Mouse (Mus musculus) forebrain, embryonic 12.5 days (tissue): ENCODE data around the gene Itga9. TPM values are rescaled to one million over a fixed set of nuclear protein-coding genes. Genes with fewer than 3 reads are reported as not detected.

Experiments
- ATAC-seq: fragments of 200-750 bp; cut with Nextera tagmentation; 2 replicates; pipeline ENCODE4 v1.8.0; 2017; ENCODE audit warnings: moderate TSS enrichment; ENCODE audit not compliant: low FRiP score
- H3K27ac ChIP-seq: fragments of 300-500 bp; sonication (generic); 2 replicates; pipeline ENCODE4 v1.5.1; 2016; ENCODE audit warnings: mild to moderate bottlenecking
- H3K27me3 ChIP-seq: fragments of 300-500 bp; sonication (generic); 2 replicates; pipeline ENCODE4 v1.6.1; 2016; ENCODE audit warnings: mild to moderate bottlenecking
- H3K36me3 ChIP-seq: fragments of 300-500 bp; sonication (generic); replicated peaks from 2 replicates; pipeline ENCODE4 v1.6.1; 2016; ENCODE audit warnings: mild to moderate bottlenecking
- H3K4me1 ChIP-seq: fragments of 300-500 bp; sonication (generic); 2 replicates; pipeline ENCODE4 v1.6.1; 2016
- H3K4me2 ChIP-seq: fragments of 300-500 bp; sonication (generic); 2 replicates; pipeline ENCODE4 v1.6.1; 2016; ENCODE audit warnings: mild to moderate bottlenecking, moderate library complexity
- H3K4me3 ChIP-seq: fragments of 300-500 bp; sonication (generic); replicated peaks from 2 replicates; pipeline ENCODE4 v1.5.1; 2016; ENCODE audit warnings: mild to moderate bottlenecking
- H3K9ac ChIP-seq: fragments of 300-500 bp; sonication (generic); 2 replicates; pipeline ENCODE4 v1.6.1; 2016; ENCODE audit warnings: mild to moderate bottlenecking
- H3K9me3 ChIP-seq: fragments of 300-500 bp; sonication (generic); 2 replicates; pipeline ENCODE4 v1.6.1; 2016
- WGBS: fragments of 180-500 bp; shearing (Covaris S2); methylation state at CpG from one replicate; pipeline ENCODE4 v1.1.7; 2016; 5-methylcytosine and 5-hydroxymethylcytosine counted together
- polyA plus RNA-seq: library from polyadenylated mRNA; unstranded; fragments of >200 nt; fragmentation: Nextera tagmentation; extraction: Ambion mirVana; gene quantifications from 2 replicates; pipeline ENCODE4 v1.2.1, GENCODE M21; 2016

Itga9 gene
- polyA plus RNA-seq, 1 experiment from 2014 or later, result 7.7 TPM

- Histone ChIP-seq H3K27ac (no peak overlapping the region), H3K9ac (no peak overlapping the region), H3K4me2 (no peak overlapping the region), H3K4me1 (no peaks in the 10 kb centered on the region), H3K9me3 (no peaks in the 10 kb centered on the region), H3K27me3 (no peaks in the 10 kb centered on the region), H3K36me3 (no peaks in the 10 kb centered on the region), H3K4me3 (no peak overlapping the region)
- WGBS, result 94% methylated on average over 2 of the region's 2 CpGs
- no peak for ATAC-seq
Measured at GRCm38 (mm10) chr9:118866949-118867348, 260.5 kb downstream of the Itga9 start.

- H3K4me2 ChIP-seq, result no peak overlapping the region
- H3K9me3 ChIP-seq, result no peaks in the 10 kb centered on the region
- no peak for ATAC-seq
- H3K27me3 ChIP-seq, result no peaks in the 10 kb centered on the region
- no peaks in the 10 kb centered on the region for H3K36me3 ChIP-seq
- H3K4me3 ChIP-seq, result no peak overlapping the region
- no peak overlapping the region for H3K27ac ChIP-seq
- no peak overlapping the region for H3K9ac ChIP-seq
- H3K4me1 ChIP-seq, result no peaks in the 10 kb centered on the region
- WGBS, result 83% methylated on average over 8 of the region's 8 CpGs
Measured at GRCm38 (mm10) chr9:118867851-118868250, 261.4 kb downstream of the Itga9 start.

GRCm38 (mm10) chr9:118871089-118871488 lies 264.6 kb downstream of the Itga9 start:
- H3K27ac ChIP-seq, result no peak overlapping the region
- no peaks in the 10 kb centered on the region for H3K36me3 ChIP-seq
- H3K4me2 ChIP-seq, result no peak overlapping the region
- ATAC-seq, result no peak
- 50% methylated on average over 4 of the region's 4 CpGs for WGBS
- H3K9ac ChIP-seq, result no peak overlapping the region
- no peak overlapping the region for H3K4me3 ChIP-seq
- H3K9me3 ChIP-seq, result no peaks in the 10 kb centered on the region
- H3K4me1 ChIP-seq, result no peaks in the 10 kb centered on the region
- no peaks in the 10 kb centered on the region for H3K27me3 ChIP-seq

- Histone ChIP-seq H3K9ac (no peak overlapping the region), H3K27me3 (no peaks in the 10 kb centered on the region), H3K9me3 (no peaks in the 10 kb centered on the region), H3K4me2 (no peak overlapping the region), H3K36me3 (no peaks in the 10 kb centered on the region), H3K4me1 (no peaks in the 10 kb centered on the region), H3K27ac (no peak overlapping the region), H3K4me3 (no peak overlapping the region)
- 89% methylated on average over 12 of the region's 12 CpGs for WGBS
- no peak for ATAC-seq
Measured at GRCm38 (mm10) chr9:118873031-118873430, 266.5 kb downstream of the Itga9 start.

- Histone ChIP-seq H3K27me3 (no peaks in the 10 kb centered on the region), H3K4me2 (no peak overlapping the region), H3K27ac (no peak overlapping the region), H3K36me3 (no peaks in the 10 kb centered on the region), H3K9me3 (no peaks in the 10 kb centered on the region), H3K4me3 (no peak overlapping the region), H3K4me1 (no peaks in the 10 kb centered on the region), H3K9ac (no peak overlapping the region)
- 89% methylated on average over 3 of the region's 3 CpGs for WGBS
- ATAC-seq, result no peak
Measured at GRCm38 (mm10) chr9:118873596-118873995, 267.1 kb downstream of the Itga9 start.

- Histone ChIP-seq H3K4me3 (no peak overlapping the region), H3K27ac (no peak overlapping the region), H3K4me2 (no peak overlapping the region), H3K36me3 (no peaks in the 10 kb centered on the region), H3K4me1 (no peaks in the 10 kb centered on the region), H3K9me3 (no peaks in the 10 kb centered on the region), H3K27me3 (no peaks in the 10 kb centered on the region), H3K9ac (no peak overlapping the region)
- WGBS, result 88% methylated on average over 4 of the region's 4 CpGs
- no peak for ATAC-seq
Measured at GRCm38 (mm10) chr9:118875705-118876104, 269.2 kb downstream of the Itga9 start.

GRCm38 (mm10) chr9:118876902-118877301 lies 270.4 kb downstream of the Itga9 start:
- 91% methylated on average over 10 of the region's 10 CpGs for WGBS

GRCm38 (mm10) chr9:118877365-118878008 lies 271.0 kb downstream of the Itga9 start:
- no peak for ATAC-seq
- WGBS, result 75% methylated on average over 7 of the region's 7 CpGs
- H3K9me3 ChIP-seq, result no peaks in the 10 kb centered on the region
- no peak overlapping the region for H3K4me2 ChIP-seq
- no peak overlapping the region for H3K9ac ChIP-seq
- H3K27ac ChIP-seq, result no peak overlapping the region
- no peaks in the 10 kb centered on the region for H3K27me3 ChIP-seq
- no peaks in the 10 kb centered on the region for H3K4me1 ChIP-seq
- no peaks in the 10 kb centered on the region for H3K36me3 ChIP-seq
- no peak overlapping the region for H3K4me3 ChIP-seq

More at GRCm38 (mm10) chr9:118876902-118877301, 270.4 kb downstream of the Itga9 start:
- no peak overlapping the region for H3K9ac ChIP-seq
- no peaks in the 10 kb centered on the region for H3K9me3 ChIP-seq
- H3K4me1 ChIP-seq, result no peaks in the 10 kb centered on the region
- H3K36me3 ChIP-seq, result no peaks in the 10 kb centered on the region
- no peak overlapping the region for H3K4me2 ChIP-seq
- H3K4me3 ChIP-seq, result no peak overlapping the region
- no peak for ATAC-seq
- H3K27me3 ChIP-seq, result no peaks in the 10 kb centered on the region
- H3K27ac ChIP-seq, result no peak overlapping the region

GRCm38 (mm10) chr9:118878596-118878995 lies 272.1 kb downstream of the Itga9 start:
- Histone ChIP-seq H3K4me1 (no peaks in the 10 kb centered on the region), H3K4me3 (no peak overlapping the region), H3K27me3 (no peaks in the 10 kb centered on the region), H3K4me2 (no peak overlapping the region), H3K36me3 (no peaks in the 10 kb centered on the region), H3K9me3 (no peaks in the 10 kb centered on the region), H3K9ac (no peak overlapping the region), H3K27ac (no peak overlapping the region)
- WGBS, result 91% methylated on average over 11 of the region's 11 CpGs
- ATAC-seq, result no peak

- no peak overlapping the region for H3K4me3 ChIP-seq
- H3K4me1 ChIP-seq, result no peaks in the 10 kb centered on the region
- H3K27ac ChIP-seq, result no peak overlapping the region
- H3K4me2 ChIP-seq, result no peak overlapping the region
- no peaks in the 10 kb centered on the region for H3K36me3 ChIP-seq
- ATAC-seq, result no peak
- 76% methylated on average over 7 of the region's 7 CpGs for WGBS
- no peaks in the 10 kb centered on the region for H3K9me3 ChIP-seq
- H3K9ac ChIP-seq, result no peak overlapping the region
- no peaks in the 10 kb centered on the region for H3K27me3 ChIP-seq
Measured at GRCm38 (mm10) chr9:118881281-118881945, 274.9 kb downstream of the Itga9 start.

GRCm38 (mm10) chr9:118881946-118882284 lies 275.4 kb downstream of the Itga9 start:
- H3K4me3 ChIP-seq, result no peak overlapping the region
- H3K9me3 ChIP-seq, result no peaks in the 10 kb centered on the region
- WGBS, result 93% methylated on average over 6 of the region's 6 CpGs

GRCm38 (mm10) chr9:118883150-118883549 lies 276.7 kb downstream of the Itga9 start:
- no peak for ATAC-seq
- Histone ChIP-seq H3K9ac (no peak overlapping the region), H3K4me1 (no peaks in the 10 kb centered on the region), H3K27ac (no peak overlapping the region), H3K36me3 (no peaks in the 10 kb centered on the region), H3K27me3 (no peaks in the 10 kb centered on the region), H3K4me2 (no peak overlapping the region), H3K4me3 (no peak overlapping the region), H3K9me3 (no peaks in the 10 kb centered on the region)
- WGBS, result 93% methylated on average over 7 of the region's 7 CpGs

More at GRCm38 (mm10) chr9:118881946-118882284, 275.4 kb downstream of the Itga9 start:
- no peaks in the 10 kb centered on the region for H3K36me3 ChIP-seq
- no peak for ATAC-seq
- H3K27ac ChIP-seq, result no peak overlapping the region
- H3K9ac ChIP-seq, result no peak overlapping the region
- H3K4me2 ChIP-seq, result no peak overlapping the region
- H3K27me3 ChIP-seq, result no peaks in the 10 kb centered on the region
- no peaks in the 10 kb centered on the region for H3K4me1 ChIP-seq

- Histone ChIP-seq H3K36me3 (no peaks in the 10 kb centered on the region), H3K4me2 (no peak overlapping the region), H3K9me3 (no peaks in the 10 kb centered on the region), H3K9ac (no peak overlapping the region), H3K27me3 (no peaks in the 10 kb centered on the region), H3K4me3 (no peak overlapping the region), H3K27ac (no peak overlapping the region), H3K4me1 (no peaks in the 10 kb centered on the region; the same call in 1 of the 2 replicates)
- no peak for ATAC-seq
- 79% methylated on average over 6 of the region's 6 CpGs for WGBS
Measured at GRCm38 (mm10) chr9:118885785-118886184, 279.3 kb downstream of the Itga9 start.
